Mouse (Mus musculus) testis, adult 2 months (tissue): ENCODE data around the gene Ttc39b.

Experiments
- CTCF ChIP-seq: fragments of 200-500 bp; IDR thresholded peaks from 2 replicates; pipeline ENCODE4 v1.5.1; 2012; ENCODE audit warnings: low read depth, mild to moderate bottlenecking, inconsistent platforms, low read length, moderate library complexity; ENCODE audit not compliant: control insufficient read depth, insufficient read depth, insufficient replicate concordance
- POLR2A ChIP-seq: fragments of 200-500 bp; IDR thresholded peaks from 2 replicates; pipeline ENCODE4 v1.6.1; 2012; ENCODE audit warnings: low read depth, mild to moderate bottlenecking, inconsistent platforms, low read length, moderate library complexity; ENCODE audit not compliant: control insufficient read depth

GRCm38 (mm10) chr4:83256779-83257178 is 67.3 kb downstream of the Ttc39b start:
- TF ChIP-seq CTCF: no peak
- no peak for TF ChIP-seq POLR2A
